Mouse (Mus musculus): ENCODE measurements around the gene Ctrl. TPM values are rescaled to one million over a fixed set of nuclear protein-coding genes. Genes with fewer than 3 reads are reported as not detected.

The Ctrl gene
- polyA plus RNA-seq, 1 experiment from 2014 or later, result 3.3 TPM

DNA sequence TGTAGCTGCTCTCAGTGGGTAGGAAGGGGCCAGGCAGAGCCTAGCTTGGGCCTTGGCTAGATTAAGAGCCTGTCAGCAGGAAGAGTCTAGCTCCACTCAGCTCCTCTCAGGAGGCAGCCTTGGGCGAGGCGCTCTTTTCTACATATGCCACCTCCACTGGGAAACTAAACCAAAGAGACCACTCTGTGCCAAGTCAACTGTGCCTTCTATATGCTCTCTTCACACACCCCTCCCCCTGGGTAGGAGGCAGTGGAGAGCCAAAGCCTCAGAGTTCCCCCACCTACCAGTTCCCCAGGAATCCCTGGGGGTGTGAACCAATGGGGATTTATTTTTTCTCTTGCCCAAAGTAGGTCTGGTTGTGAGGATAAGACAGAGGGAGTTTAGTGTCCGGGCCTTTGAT is 2.4 kb downstream of the Ctrl start:
- no peak overlapping the region for H3K4me3 ChIP-seq (ENCODE audit: low read length)
- H3K9ac ChIP-seq (ENCODE audit: low read depth, low read length), result no peak overlapping the region
- no peaks in the 10 kb centered on the region for H3K27me3 ChIP-seq (replicated peaks; ENCODE audit: control insufficient read depth, insufficient read depth, low read length)
- H3K9me3 ChIP-seq (ENCODE audit: control insufficient read depth, low read length), result no peaks in the 10 kb centered on the region
- 98% methylated on average over 3 of the region's 3 CpGs for WGBS
- no peak overlapping the region for H3K4me2 ChIP-seq (ENCODE audit: low read length)
- H3K4me1 ChIP-seq (ENCODE audit: control insufficient read depth, insufficient read depth, low read depth, low read length), result peaks cover 10% of the 10 kb centered on the region
- H3K27ac ChIP-seq (ENCODE audit: low read depth, low read length), result no peak overlapping the region
- ATAC-seq, result no peak
- no peaks in the 10 kb centered on the region for H3K36me3 ChIP-seq (ENCODE audit: control insufficient read depth, insufficient read depth, low read length)

DNA sequence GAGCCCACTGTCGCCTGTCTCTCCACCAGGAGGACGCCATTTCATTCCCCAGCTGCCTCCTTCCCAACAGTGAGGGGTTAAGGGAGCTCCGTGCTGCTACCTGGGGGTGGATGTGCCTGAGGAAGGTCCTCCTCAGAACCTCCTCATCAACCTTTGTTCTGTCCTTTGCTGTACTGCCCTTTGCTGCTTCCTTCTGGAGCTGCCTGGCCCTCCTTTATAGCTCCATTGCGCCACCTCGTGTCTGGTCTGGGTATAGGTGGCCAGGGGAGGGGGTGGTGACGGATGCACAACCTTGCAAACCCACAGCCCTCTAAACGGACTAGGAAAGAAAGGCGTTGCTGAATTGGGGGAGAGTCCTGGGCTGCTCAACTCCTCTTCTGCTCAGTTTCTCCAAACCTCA is 3.1 kb downstream of the Ctrl start:
- H3K4me2 ChIP-seq (ENCODE audit: low read length), result no peak overlapping the region
- 13% methylated on average over 8 of the region's 8 CpGs for WGBS
- H3K9me3 ChIP-seq (ENCODE audit: control insufficient read depth, low read length), result no peaks in the 10 kb centered on the region
- H3K36me3 ChIP-seq (ENCODE audit: control insufficient read depth, insufficient read depth, low read length), result no peaks in the 10 kb centered on the region
- peak overlapping the region; percentile 56 for H3K9ac ChIP-seq (ENCODE audit: low read depth, low read length)
- peaks cover 3% of the 10 kb centered on the region for H3K4me1 ChIP-seq (ENCODE audit: control insufficient read depth, insufficient read depth, low read depth, low read length)
- ATAC-seq, result peak; percentile 62
- no peaks in the 10 kb centered on the region for H3K27me3 ChIP-seq (replicated peaks; ENCODE audit: control insufficient read depth, insufficient read depth, low read length)
- no peak overlapping the region for H3K4me3 ChIP-seq (ENCODE audit: low read length)
- peak overlapping the region; percentile 64; the same call in 1 of the 2 replicates for H3K27ac ChIP-seq (ENCODE audit: low read depth, low read length)

DNA sequence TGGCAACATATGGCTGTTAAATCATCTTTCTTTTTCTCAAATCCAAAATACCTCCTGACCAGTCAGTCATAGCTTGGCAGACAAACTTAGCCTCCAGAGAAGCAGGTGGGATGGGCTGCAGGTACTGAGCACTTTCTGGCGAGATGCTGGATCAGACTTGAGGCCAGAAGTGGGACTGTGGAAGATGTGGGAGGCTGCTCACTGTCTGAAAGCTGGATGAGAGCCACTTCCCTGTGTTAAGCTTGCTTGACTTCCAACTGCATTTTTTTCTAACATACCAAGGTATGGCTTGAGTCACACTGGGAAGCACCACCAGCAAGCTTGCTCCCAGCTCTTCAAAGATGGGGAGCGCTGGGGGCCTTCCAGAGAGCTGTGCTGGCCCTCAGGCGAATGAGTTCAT is 8.5 kb downstream of the Ctrl start:
- ATAC-seq, result no peak
- H3K36me3 ChIP-seq (ENCODE audit: control insufficient read depth, insufficient read depth, low read length), result no peaks in the 10 kb centered on the region
- 66% methylated on average over 3 of the region's 3 CpGs for WGBS
- no peaks in the 10 kb centered on the region for H3K4me1 ChIP-seq (ENCODE audit: control insufficient read depth, insufficient read depth, low read depth, low read length)
- no peak overlapping the region for H3K27ac ChIP-seq (ENCODE audit: low read depth, low read length)
- no peaks in the 10 kb centered on the region for H3K27me3 ChIP-seq (replicated peaks; ENCODE audit: control insufficient read depth, insufficient read depth, low read length)
- no peak overlapping the region for H3K4me2 ChIP-seq (ENCODE audit: low read length)
- H3K9me3 ChIP-seq (ENCODE audit: control insufficient read depth, low read length), result no peaks in the 10 kb centered on the region
- H3K4me3 ChIP-seq (ENCODE audit: low read length), result no peak overlapping the region
- no peak overlapping the region for H3K9ac ChIP-seq (ENCODE audit: low read depth, low read length)

DNA sequence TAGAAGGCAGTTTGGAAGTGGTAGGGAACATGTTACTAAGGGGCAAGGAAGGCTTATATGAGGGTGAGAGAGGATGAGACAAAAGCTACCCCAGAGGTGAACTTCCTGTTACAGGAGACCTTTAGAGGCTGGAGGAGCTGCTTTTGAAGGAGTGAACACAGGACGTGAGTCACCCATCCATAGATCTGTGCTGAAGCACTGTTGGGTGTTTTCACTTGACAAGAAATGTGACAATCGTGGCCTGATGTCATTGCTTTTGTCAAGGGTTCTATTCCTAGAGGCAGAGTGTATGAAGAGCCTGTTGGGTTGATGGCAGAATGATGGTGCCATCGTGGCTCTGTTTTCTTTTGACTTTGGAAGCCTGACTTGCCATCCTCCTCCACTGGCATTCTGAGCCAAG is 14.3 kb downstream of the Ctrl start:
- H3K4me3 ChIP-seq (ENCODE audit: low read length), result no peak overlapping the region
- H3K9me3 ChIP-seq (ENCODE audit: control insufficient read depth, low read length), result no peaks in the 10 kb centered on the region
- no peak overlapping the region for H3K9ac ChIP-seq (ENCODE audit: low read depth, low read length)
- H3K27ac ChIP-seq (ENCODE audit: low read depth, low read length), result no peak overlapping the region
- no peaks in the 10 kb centered on the region for H3K4me1 ChIP-seq (ENCODE audit: control insufficient read depth, insufficient read depth, low read depth, low read length)
- no peaks in the 10 kb centered on the region for H3K27me3 ChIP-seq (replicated peaks; ENCODE audit: control insufficient read depth, insufficient read depth, low read length)
- no peak for ATAC-seq
- no peaks in the 10 kb centered on the region for H3K36me3 ChIP-seq (ENCODE audit: control insufficient read depth, insufficient read depth, low read length)
- H3K4me2 ChIP-seq (ENCODE audit: low read length), result no peak overlapping the region
- WGBS, result 91% methylated on average over 3 of the region's 3 CpGs

DNA sequence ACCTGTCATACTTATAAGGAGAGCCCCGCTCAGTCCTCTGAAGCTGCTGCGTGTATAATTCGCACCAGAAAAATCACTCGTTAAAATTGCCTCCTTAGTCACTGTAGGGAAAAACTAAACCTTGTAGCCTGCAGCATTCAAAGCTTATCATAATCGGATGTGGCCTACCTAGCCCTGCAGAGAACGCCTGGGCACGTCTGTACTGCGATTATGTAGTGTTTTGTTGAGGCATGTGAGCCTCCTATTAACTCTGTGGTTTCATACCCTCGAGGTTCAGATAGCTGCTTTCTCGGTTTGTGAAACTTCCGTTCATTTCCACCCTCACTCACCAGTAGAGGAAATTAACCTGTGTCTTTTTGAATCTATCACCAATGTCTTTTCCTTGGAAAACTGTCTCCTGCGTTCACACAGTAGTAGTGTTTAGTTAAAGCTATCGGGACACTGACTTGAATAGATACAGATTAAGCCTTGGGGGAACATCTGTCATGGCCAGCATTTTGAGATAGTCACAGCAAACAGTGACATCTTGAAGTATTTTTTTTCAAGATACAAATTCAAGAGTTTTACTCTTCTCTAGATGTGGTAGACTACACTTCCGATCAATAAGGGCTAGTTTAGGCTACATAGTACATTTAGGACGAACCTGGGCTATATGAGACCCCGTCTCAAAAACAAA is 32.6 kb downstream of the Ctrl start:
- Histone ChIP-seq H3K27ac (ENCODE audit: low read depth, low read length) (peak overlapping the region; percentile 90), H3K9ac (ENCODE audit: low read depth, low read length) (peak overlapping the region; percentile 99), H3K9me3 (ENCODE audit: control insufficient read depth, low read length) (no peaks in the 10 kb centered on the region), H3K4me2 (ENCODE audit: low read length) (peak overlapping the region; percentile 89), H3K4me3 (ENCODE audit: low read length) (peak overlapping the region; percentile 93), H3K36me3 (ENCODE audit: control insufficient read depth, insufficient read depth, low read length) (no peaks in the 10 kb centered on the region), H3K27me3 (replicated peaks; ENCODE audit: control insufficient read depth, insufficient read depth, low read length) (no peaks in the 10 kb centered on the region), H3K4me1 (ENCODE audit: control insufficient read depth, insufficient read depth, low read depth, low read length) (peaks cover 10% of the 10 kb centered on the region)
- ATAC-seq, result no peak
- 41% methylated on average over 16 of the region's 16 CpGs for WGBS

DNA sequence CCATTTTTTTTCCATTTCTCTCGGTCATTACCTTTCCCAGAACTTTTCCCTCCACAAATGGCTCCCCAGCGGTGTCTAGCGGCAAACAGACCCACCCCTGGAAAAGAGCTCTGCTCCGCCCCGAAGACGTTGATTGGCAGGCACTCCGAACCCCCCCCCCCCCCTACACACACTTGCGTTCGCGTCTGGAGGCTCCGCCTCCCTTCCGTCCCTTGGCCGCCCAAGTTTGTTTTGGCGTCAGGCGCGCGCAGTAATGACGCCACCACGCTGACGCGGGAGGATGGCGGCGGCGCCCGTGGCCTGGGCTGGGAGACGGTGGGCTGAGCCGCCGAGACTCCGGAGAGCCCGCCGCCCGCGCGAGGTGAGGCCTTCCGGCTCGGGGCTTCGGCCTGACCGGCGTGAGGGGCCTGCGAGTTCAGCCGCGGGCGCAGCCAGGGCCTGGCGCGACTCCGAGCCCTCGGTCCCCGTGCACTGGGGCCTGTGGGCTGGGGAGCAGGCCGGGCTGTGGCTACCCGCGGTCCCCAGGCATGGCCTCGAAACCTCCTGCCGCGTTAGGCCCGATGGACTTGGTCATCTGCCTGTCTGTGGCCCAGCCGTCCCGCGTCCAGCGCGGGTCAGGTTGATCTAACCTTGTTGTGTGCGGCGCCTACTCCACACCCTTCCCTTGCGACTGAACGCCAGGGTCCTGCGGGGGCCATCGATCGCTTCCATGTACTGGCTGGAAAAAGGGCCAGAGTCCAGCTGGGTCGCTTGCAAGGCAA is 33.3 kb downstream of the Ctrl start, which contains the start of gene Pskh1:
TSS of gene Pskh1 (plus strand) at position 262 of the 761 bp plus-strand sequence.
- H3K9me3 ChIP-seq (ENCODE audit: control insufficient read depth, low read length), result no peaks in the 10 kb centered on the region
- H3K4me3 ChIP-seq (ENCODE audit: low read length), result peak within 1 kb of the TSS; percentile 93
- H3K27me3 ChIP-seq (replicated peaks; ENCODE audit: control insufficient read depth, insufficient read depth, low read length), result no peaks in the 10 kb centered on the region
- peak within 1 kb of the TSS; percentile 99 for H3K9ac ChIP-seq (ENCODE audit: low read depth, low read length)
- peaks cover 10% of the 10 kb centered on the region for H3K4me1 ChIP-seq (ENCODE audit: control insufficient read depth, insufficient read depth, low read depth, low read length)
- no peaks in the 10 kb centered on the region for H3K36me3 ChIP-seq (ENCODE audit: control insufficient read depth, insufficient read depth, low read length)
- peak within 1 kb of the TSS; percentile 90 for H3K27ac ChIP-seq (ENCODE audit: low read depth, low read length)
- peak; percentile 95 for ATAC-seq
- WGBS, result under 1% methylated on average over 67 of the region's 68 CpGs
- H3K4me2 ChIP-seq (ENCODE audit: low read length), result peak within 1 kb of the TSS; percentile 89

DNA sequence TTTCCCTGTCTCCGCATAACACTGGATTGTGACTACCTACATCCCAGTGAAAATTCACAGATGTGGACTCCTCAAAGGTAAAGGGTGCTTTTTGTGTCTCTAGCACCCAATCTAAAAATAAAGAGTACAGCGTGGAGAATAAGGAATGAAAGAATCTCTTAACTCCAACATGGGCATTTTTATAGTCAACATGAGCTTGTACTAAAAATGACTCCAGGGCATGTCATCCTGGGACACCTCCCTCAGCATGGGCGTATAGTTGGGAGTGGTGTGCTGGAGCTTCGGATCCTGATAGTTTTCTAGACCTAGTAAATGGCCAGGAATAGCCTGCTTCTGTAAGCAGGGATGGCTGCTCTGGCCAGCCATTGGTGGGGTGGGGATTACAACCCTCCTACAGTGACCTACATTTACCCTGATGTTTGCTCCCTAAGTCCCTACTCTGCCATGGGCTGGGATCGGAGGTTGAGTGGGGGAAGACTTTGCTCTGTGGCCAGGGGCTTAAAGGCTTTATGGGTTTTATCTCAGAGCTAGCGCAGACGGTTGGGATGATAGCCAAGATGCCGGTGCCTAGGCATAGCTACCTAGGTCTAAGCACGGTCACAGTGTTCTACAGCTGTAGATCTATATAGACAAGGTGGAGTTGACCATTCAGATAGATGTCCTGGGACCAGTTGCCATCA is 35.7 kb downstream of the Ctrl start:
- 84% methylated on average over 9 of the region's 9 CpGs for WGBS
- no peak overlapping the region for H3K27ac ChIP-seq (ENCODE audit: low read depth, low read length)

GRCm38 (mm10) chr8:105893339-105893738 is 40.3 kb downstream of the Ctrl start, which contains the start of gene Nrn1l:
Nrn1l (plus strand) TSS chr8:105893567.
- peaks cover 38% of the 10 kb centered on the region for H3K36me3 ChIP-seq (ENCODE audit: control insufficient read depth, insufficient read depth, low read length)
- 0 out of 2 replicates have a peak within 1 kb of the TSS, but pooled peaks have one; percentile 24 for H3K9ac ChIP-seq (ENCODE audit: low read depth, low read length)
- no peak within 1 kb of the TSS for H3K27ac ChIP-seq (ENCODE audit: low read depth, low read length)
- peak; percentile 90 for ATAC-seq
- H3K4me3 ChIP-seq (ENCODE audit: low read length), result no peak within 1 kb of the TSS
- no peaks in the 10 kb centered on the region for H3K4me1 ChIP-seq (ENCODE audit: control insufficient read depth, insufficient read depth, low read depth, low read length)
- 4% methylated on average over 11 of the region's 11 CpGs for WGBS
- peak within 1 kb of the TSS; percentile 22; the same call in 1 of the 2 replicates for H3K4me2 ChIP-seq (ENCODE audit: low read length)
- H3K9me3 ChIP-seq (ENCODE audit: control insufficient read depth, low read length), result no peaks in the 10 kb centered on the region
- H3K27me3 ChIP-seq (replicated peaks; ENCODE audit: control insufficient read depth, insufficient read depth, low read length), result no peaks in the 10 kb centered on the region

More for the DNA sequence above, 35.7 kb downstream of the Ctrl start:
- H3K9ac ChIP-seq (ENCODE audit: low read depth, low read length), result no peak overlapping the region
- H3K27me3 ChIP-seq (replicated peaks; ENCODE audit: control insufficient read depth, insufficient read depth, low read length), result no peaks in the 10 kb centered on the region
- H3K4me1 ChIP-seq (ENCODE audit: control insufficient read depth, insufficient read depth, low read depth, low read length), result peaks cover 10% of the 10 kb centered on the region
- H3K4me3 ChIP-seq (ENCODE audit: low read length), result no peak overlapping the region
- no peak overlapping the region for H3K4me2 ChIP-seq (ENCODE audit: low read length)
- no peaks in the 10 kb centered on the region; the same call in 1 of the 2 replicates for H3K36me3 ChIP-seq (ENCODE audit: control insufficient read depth, insufficient read depth, low read length)
- no peaks in the 10 kb centered on the region for H3K9me3 ChIP-seq (ENCODE audit: control insufficient read depth, low read length)
- no peak for ATAC-seq

- Histone ChIP-seq H3K4me3 (ENCODE audit: low read length) (no peak overlapping the region), H3K36me3 (ENCODE audit: control insufficient read depth, insufficient read depth, low read length) (peaks cover 43% of the 10 kb centered on the region), H3K9ac (ENCODE audit: low read depth, low read length) (no peak overlapping the region), H3K9me3 (ENCODE audit: control insufficient read depth, low read length) (no peaks in the 10 kb centered on the region), H3K4me1 (ENCODE audit: control insufficient read depth, insufficient read depth, low read depth, low read length) (no peaks in the 10 kb centered on the region), H3K27ac (ENCODE audit: low read depth, low read length) (no peak overlapping the region), H3K27me3 (replicated peaks; ENCODE audit: control insufficient read depth, insufficient read depth, low read length) (no peaks in the 10 kb centered on the region), H3K4me2 (ENCODE audit: low read length) (no peak overlapping the region)
- WGBS, result 82% methylated on average over 6 of the region's 6 CpGs
- peak; percentile 29; the same call in 1 of the 2 replicates for ATAC-seq
Measured at GRCm38 (mm10) chr8:105892432-105892831, 41.2 kb downstream of the Ctrl start.
